Mouse (Mus musculus) mature B cell (primary cell): Measurements from ENCODE around the gene Epha1.

ENCODE experiments used
- in situ Hi-C: fragments of 300-500 bp; cut with MboI; formaldehyde crosslinking; loops from 2 replicates; pipeline ENCODE4 v1.14.3; 2019

The Epha1 gene

DNA sequence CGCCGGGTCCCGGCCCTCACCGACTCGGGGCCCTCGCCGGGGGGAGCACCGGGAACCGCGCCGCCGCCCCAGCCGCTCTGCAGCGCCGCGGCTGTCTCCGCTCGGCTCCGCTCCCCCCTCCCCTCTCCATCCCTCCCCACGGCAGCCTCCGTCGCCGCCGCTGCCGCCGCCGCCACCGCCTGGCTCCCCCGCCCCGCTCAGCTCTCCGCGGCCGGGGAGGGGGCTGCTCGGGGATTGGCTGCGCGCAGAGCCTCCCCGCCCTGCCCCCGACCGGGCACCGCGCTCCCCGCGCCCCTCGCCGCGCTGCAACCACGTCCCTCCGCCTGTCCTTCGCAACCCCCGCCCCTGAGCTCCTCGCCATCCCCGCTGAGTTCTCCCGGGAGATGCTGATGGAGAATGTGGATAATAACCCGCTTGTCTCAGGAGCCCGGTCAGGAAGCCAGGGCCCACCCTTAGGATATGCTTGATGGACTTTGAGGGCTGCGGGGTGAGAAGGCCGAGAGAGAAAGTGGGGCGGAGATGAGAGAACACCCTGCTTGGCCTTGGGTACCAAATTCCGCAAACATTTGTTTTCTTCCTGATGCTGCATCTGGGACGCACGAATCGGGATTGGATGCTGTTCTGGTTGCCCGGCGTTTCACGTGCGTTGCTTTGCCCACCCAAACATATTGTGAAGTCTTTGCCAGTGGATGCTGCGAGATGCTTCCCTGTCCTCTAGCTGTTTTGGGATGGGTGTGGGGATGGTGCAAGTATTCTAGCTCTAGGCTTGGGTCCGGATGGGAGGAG is 48.4 kb downstream of the Epha1 start, which contains the start of gene Fam131b:
TSS of gene Fam131b (minus strand) at position 162 of the 786 bp plus-strand sequence.
- in situ Hi-C loops: no loop called here

DNA sequence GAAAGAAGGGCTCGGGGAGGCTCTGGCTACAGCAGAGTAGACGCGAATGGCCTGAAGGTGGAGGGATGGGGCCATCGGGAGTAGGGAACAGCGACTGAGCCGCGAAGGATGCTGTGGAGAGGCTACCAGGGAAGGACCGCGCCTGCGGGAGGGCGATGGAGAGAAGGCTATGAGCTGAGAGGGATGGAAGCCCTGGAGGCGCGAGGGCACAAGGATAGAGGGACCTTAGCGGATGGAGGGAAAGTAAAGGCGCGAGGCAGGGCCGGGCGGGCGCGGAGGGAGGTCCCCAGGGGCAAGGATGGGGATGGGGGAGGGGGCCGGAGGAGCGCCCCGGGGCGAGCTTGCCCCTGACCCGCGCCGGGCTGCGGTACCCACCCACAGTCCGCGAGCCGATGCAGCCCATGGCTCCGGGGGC is 49.0 kb downstream of the Epha1 start:
- in situ Hi-C loops: no loop called here

DNA sequence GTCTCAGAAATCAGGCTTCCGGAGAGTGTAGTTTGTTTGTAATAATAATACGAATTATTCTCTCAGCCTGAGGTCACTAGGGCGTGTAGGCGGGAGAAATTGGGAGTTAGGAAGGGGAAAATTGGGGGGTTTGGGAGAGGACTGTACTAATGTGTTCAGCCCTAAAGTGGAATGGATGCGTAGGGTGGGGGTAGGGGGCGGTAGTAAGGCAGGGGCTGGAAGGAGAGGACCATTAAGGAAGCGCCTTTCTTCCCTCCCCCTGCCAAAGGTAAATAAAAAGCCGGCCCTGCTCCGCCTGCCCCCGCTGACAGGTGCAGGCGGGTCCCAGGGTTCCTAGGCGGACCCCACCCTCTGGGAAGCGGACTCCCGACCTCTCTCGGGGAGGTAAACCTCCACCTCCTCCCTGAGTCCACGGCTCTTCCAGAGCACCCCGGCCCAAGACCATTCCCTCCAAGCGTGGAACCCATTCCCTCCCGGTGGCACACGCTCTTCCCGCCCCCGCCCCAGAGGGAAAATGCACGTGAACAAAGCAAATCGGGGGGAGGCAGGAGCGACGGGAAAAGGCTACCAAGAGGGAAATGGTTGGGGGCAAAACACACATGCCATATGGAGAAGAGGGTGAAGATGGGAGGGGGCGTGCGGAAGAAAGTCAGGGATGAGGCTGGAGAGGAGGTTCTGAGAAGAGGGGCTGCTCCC is 49.5 kb downstream of the Epha1 start:
- in situ Hi-C loops: no loop called here

DNA sequence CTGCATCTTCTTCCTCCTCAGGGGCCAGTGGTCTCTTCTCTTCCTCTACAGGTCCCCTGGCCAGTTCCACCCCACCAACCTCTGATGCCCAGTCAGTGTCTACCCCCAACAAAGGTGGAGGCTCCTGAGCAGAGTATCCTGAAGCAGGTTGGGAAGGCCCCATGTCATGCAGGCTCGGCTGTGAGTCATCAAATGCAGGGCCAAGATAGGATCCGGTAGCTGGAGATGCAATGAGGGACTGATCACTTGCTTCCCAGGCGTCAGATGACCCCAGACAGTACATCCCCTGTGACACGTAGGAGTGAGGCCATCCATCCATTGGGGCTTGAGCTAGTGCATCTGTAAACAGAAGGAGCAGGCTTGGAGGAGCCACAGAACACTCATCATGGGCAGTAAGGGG is 54.8 kb downstream of the Epha1 start:
- in situ Hi-C loops: no loop called here

DNA sequence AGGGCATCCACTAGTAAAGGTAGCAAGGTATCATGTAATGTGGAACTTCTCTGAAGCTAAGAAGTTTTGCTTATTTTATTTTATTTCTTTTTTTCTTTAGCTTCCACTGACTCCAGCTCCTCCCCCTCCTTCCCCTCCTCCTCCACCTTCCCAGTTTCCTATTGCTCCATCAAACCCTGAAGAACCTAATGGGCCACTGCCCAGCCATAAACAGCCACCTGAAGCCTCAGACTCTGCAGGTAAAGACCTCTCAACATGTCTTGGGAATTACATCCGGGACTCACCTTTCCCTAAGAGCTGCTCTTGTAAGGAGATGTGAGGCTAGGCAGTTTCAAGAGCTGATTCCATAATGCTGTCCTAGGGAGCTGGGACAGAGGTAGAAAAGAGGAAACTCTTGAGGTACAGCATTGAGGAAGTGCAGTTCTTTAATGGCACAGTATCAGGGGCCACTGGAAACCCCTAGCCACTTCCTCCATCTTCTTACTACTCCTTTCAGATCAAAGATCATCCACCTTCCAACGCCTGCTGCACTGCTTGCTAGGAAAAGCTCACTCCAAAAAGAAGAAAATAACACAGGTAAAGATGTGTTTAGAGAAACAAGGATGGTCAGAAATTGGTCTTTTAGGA is 62.5 kb downstream of the Epha1 start:
- in situ Hi-C loops: no loop called here

DNA sequence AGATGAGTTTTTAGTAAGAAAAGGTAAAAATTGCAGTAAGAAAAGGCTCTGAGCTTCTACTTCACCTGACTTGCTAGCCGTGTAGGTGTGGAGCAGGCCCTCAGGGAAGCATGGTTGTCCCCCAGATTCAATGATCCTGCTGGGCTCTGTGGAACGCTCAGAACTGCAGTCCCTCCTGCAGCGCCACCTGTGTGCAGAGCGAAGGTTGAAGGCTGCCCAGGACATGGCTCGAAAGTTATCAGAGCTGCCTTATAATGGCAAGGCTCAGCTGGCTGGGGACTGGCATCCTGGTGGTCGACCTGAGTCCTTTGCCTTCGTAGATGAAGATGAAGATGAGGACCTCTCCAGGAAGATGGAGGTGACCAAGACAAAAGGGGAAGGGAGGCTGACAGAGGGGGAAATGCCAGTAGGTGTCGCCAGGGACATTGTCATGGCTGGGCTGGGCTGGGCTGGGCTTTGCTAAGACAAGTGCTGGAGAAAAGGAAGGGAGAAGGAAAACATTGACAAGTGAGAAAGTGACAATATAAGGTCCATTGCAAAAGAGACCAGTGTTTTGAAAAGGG is 63.2 kb downstream of the Epha1 start:
- in situ Hi-C loops: no loop called here
